Mouse (Mus musculus) ES-Bruce4 (cell line): ENCODE measurements around the gene Abhd16a.

Experiments
- CTCF ChIP-seq: IDR thresholded peaks from one replicate; pipeline ENCODE4 v1.8.1; 2011; ENCODE audit warnings: low read depth, low read length
- POLR2A ChIP-seq: IDR thresholded peaks from one replicate; pipeline ENCODE4 v1.8.1; 2011; ENCODE audit warnings: low read length; ENCODE audit not compliant: insufficient read depth

DNA sequence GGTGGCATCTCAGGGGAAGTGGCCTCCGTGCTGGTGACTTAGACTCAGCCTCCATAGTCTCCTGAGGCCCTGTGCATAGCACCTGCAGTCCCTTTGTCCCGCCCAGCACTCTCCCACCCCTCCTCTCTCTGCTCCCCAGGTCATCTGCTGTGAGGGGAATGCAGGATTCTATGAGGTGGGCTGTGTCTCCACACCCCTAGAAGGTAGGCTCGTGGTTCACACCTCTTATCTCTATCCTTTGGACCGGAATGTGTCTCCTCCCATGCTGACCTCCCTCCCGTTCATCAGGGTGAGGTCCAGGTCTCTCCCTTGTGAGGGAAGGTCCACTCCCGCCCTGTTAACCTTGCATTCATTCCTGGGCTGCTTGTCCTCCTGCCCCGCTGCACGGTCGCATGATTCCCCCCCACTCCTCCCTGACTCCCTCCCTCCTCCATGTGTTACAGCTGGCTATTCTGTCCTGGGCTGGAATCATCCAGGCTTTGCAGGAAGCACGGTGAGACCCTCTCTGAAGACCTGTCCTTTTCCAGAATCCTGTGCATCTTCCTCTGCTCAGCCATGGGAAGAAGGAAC, 11.2 kb downstream of the Abhd16a start:
- TF ChIP-seq POLR2A (no peak), CTCF (no peak)
